Mouse (Mus musculus): Measurements from ENCODE around the gene Gm26897. TPM values are rescaled to one million over a fixed set of nuclear protein-coding genes. Genes with fewer than 3 reads are reported as not detected.

The Gm26897 gene
- polyA plus RNA-seq, 1 experiment from 2014 or later = not detected

GRCm38 (mm10) chr5:111776246-111776645, 42.5 kb downstream of the Gm26897 start:
- Histone ChIP-seq H3K4me1 (replicated peaks) (no peaks in the 10 kb centered on the region; the same call in 1 of the 2 replicates), H3K27ac (replicated peaks) (no peak overlapping the region), H3K27me3 (no peaks in the 10 kb centered on the region), H3K9ac (no peak overlapping the region), H3K36me3 (replicated peaks) (no peaks in the 10 kb centered on the region), H3K4me3 (replicated peaks) (no peak overlapping the region), H3K4me2 (no peak overlapping the region), H3K9me3 (replicated peaks) (no peaks in the 10 kb centered on the region)
- WGBS (ENCODE audit: insufficient replicate concordance) = 60% methylated on average over 6 of the region's 6 CpGs
- no peak for ATAC-seq (ENCODE audit: insufficient read depth)

DNA sequence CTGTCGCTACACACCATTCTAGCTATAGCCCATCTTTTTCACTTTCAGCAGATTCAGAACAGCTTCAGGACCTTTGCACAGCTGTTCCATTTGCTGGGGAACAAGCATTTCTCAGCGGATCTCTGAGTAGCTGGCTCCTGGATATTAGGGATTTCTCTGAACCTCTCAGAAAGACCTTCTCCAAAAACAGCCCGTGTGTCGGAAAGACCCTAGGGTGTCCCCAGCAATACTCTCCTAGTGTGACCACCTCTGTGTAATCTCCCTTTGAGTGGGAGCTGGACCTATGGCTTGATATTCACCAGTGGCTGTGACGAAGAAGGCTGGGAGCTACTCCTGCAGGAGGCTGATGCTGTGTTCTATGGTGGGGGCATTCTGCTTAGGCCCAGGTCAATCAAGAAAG, 44.4 kb downstream of the Gm26897 start:
- no peak for ATAC-seq (ENCODE audit: insufficient read depth)
- Histone ChIP-seq H3K27me3 (no peaks in the 10 kb centered on the region), H3K9ac (no peak overlapping the region), H3K9me3 (replicated peaks) (no peaks in the 10 kb centered on the region), H3K4me2 (no peak overlapping the region), H3K27ac (replicated peaks) (no peak overlapping the region), H3K4me1 (replicated peaks) (no peaks in the 10 kb centered on the region), H3K4me3 (replicated peaks) (no peak overlapping the region), H3K36me3 (replicated peaks) (no peaks in the 10 kb centered on the region)
- WGBS (ENCODE audit: insufficient replicate concordance) = 55% methylated on average over 5 of the region's 5 CpGs

- no peaks in the 10 kb centered on the region for H3K27me3 ChIP-seq
- H3K4me1 ChIP-seq (replicated peaks) = no peaks in the 10 kb centered on the region
- no peak overlapping the region for H3K27ac ChIP-seq (replicated peaks)
- 62% methylated on average over 10 of the region's 10 CpGs for WGBS (ENCODE audit: insufficient replicate concordance)
- no peak overlapping the region for H3K4me3 ChIP-seq (replicated peaks)
- no peaks in the 10 kb centered on the region for H3K36me3 ChIP-seq (replicated peaks)
- H3K9ac ChIP-seq = no peak overlapping the region
- no peaks in the 10 kb centered on the region for H3K9me3 ChIP-seq (replicated peaks)
- H3K4me2 ChIP-seq = no peak overlapping the region
- ATAC-seq (ENCODE audit: insufficient read depth) = no peak
These were observed 46.2 kb downstream of the Gm26897 start for GRCm38 (mm10) chr5:111779776-111780485.

Measured in liver, embryonic 15.5 days (tissue).